Mouse (Mus musculus) urinary bladder, postnatal 36 days (tissue): ENCODE measurements at regions not wholly inside any gene's neighbourhood (a gene's known extent, or its start where the extent isn't known, plus 50 kb on each side); places are given as distances from the start of the nearest gene placed in this dataset.
A peak's percentile ranks its signal among the peaks of the same experiment; 100 is the strongest.
"Not testable (repeated sequence)": the region's sequence is repeated elsewhere in the genome, so short reads cannot be mapped to it uniquely, and the experiment has no call there.

Experiments
- DNase-seq, 2 experiments: peaks; one replicate each; pipeline ENCODE4 v3.0.0; 2022; ENCODE audit warnings: low spot score in 2 of 2, mixed read lengths in 1 of 2

GRCm38 (mm10) chr2:149283274-149283673 lies 121.6 kb upstream of the Cst10 start:
- no peak for DNase-seq

- DNase-seq: no peak
Observed at GRCm38 (mm10) chr2:149284199-149284598, 120.7 kb upstream of the Cst10 start.

GRCm38 (mm10) chr2:149296936-149297335 lies 107.9 kb upstream of the Cst10 start:
- DNase-seq: not testable (repeated sequence)

- no peak for DNase-seq
Observed at GRCm38 (mm10) chr2:149305553-149305952, 99.3 kb upstream of the Cst10 start.

- peak in 1 of 2 experiments; percentile 3 for DNase-seq
Observed at GRCm38 (mm10) chr2:149350239-149350811, 54.5 kb upstream of the Cst10 start.
